Mouse (Mus musculus): ENCODE results near the gene Gm10306.

DNA sequence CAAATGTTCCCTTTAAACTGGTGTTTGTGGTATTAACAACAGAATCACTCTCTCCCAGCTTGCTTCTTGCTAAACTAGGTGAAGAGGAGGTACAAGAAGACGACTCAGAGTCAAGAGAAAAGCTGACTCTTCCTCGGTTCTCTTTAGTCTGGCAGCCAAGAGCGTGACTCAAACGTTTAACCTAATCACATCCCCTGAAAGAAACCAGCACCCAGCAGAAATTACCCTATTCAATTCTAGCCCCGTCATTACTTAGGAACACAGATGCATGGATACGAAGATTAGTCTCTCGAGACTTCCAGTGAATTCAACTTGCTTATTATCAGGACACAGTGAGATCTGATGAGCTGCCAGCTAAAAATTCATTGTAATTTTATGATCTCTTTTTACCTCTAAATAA, 12.0 kb upstream of the Gm10306 start:
- TF ChIP-seq EP300 (IDR thresholded peaks at IDR 0.05; ENCODE audit: low read depth) (no peak), CTCF (IDR thresholded peaks at IDR 0.05; ENCODE audit: low read depth) (no peak)

All from heart, postnatal 0 days (tissue).